Mouse (Mus musculus) thymus, postnatal 10 days (tissue): ENCODE data around the gene D630045J12Rik.

Source experiments
- DNase-seq, 2 experiments: peaks; one replicate each; pipeline ENCODE4 v3.0.0; 2021; ENCODE audit warnings: low spot score in 2 of 2

Gene D630045J12Rik

GRCm38 (mm10) chr6:38253736-38254641, at the start of gene D630045J12Rik:
D630045J12Rik (minus strand) TSS chr6:38254009.
- peak; percentile 32 to 45 for DNase-seq

- DNase-seq = peak; percentile 27 to 59
Measured at GRCm38 (mm10) chr6:38298761-38299401, 45.1 kb upstream of the D630045J12Rik start, which contains the start of gene Zc3hav1l. Zc3hav1l (minus strand) TSS chr6:38299259.

- DNase-seq = peak in 1 of 2 experiments; percentile 13
Measured at GRCm38 (mm10) chr6:38298246-38298635, 44.4 kb upstream of the D630045J12Rik start.

- no peak for DNase-seq
Measured at GRCm38 (mm10) chr6:38297580-38298245, 43.9 kb upstream of the D630045J12Rik start.

- no peak for DNase-seq
Measured at GRCm38 (mm10) chr6:38293708-38294107, 39.9 kb upstream of the D630045J12Rik start.

- DNase-seq = no peak
Measured at GRCm38 (mm10) chr6:38292871-38293646, 39.2 kb upstream of the D630045J12Rik start.

GRCm38 (mm10) chr6:38284422-38284821, 30.6 kb upstream of the D630045J12Rik start:
- DNase-seq = no peak

GRCm38 (mm10) chr6:38264466-38264865, 10.7 kb upstream of the D630045J12Rik start:
- no peak for DNase-seq

- DNase-seq = no peak
Measured at GRCm38 (mm10) chr6:38263393-38264159, 9.8 kb upstream of the D630045J12Rik start.

- no peak for DNase-seq
Measured at GRCm38 (mm10) chr6:38261877-38262276, 8.1 kb upstream of the D630045J12Rik start.

- no peak for DNase-seq
Measured at GRCm38 (mm10) chr6:38257506-38257905, 3.7 kb upstream of the D630045J12Rik start.

GRCm38 (mm10) chr6:38256793-38257192, 3.0 kb upstream of the D630045J12Rik start:
- DNase-seq = no peak

- no peak for DNase-seq
Measured at GRCm38 (mm10) chr6:38255794-38256193, 2.0 kb upstream of the D630045J12Rik start.

GRCm38 (mm10) chr6:38252766-38253735, 758 bp downstream of the D630045J12Rik start:
- DNase-seq = no peak

GRCm38 (mm10) chr6:38252139-38252538, 1.7 kb downstream of the D630045J12Rik start:
- DNase-seq = no peak

- DNase-seq = no peak
Measured at GRCm38 (mm10) chr6:38251464-38251863, 2.3 kb downstream of the D630045J12Rik start.

GRCm38 (mm10) chr6:38247362-38247761, 6.4 kb downstream of the D630045J12Rik start:
- DNase-seq = no peak

GRCm38 (mm10) chr6:38244806-38245205, 9.0 kb downstream of the D630045J12Rik start:
- no peak for DNase-seq

GRCm38 (mm10) chr6:38244167-38244566, 9.6 kb downstream of the D630045J12Rik start:
- DNase-seq = no peak
